Mouse (Mus musculus): ENCODE data around the gene Extl2.

DNA sequence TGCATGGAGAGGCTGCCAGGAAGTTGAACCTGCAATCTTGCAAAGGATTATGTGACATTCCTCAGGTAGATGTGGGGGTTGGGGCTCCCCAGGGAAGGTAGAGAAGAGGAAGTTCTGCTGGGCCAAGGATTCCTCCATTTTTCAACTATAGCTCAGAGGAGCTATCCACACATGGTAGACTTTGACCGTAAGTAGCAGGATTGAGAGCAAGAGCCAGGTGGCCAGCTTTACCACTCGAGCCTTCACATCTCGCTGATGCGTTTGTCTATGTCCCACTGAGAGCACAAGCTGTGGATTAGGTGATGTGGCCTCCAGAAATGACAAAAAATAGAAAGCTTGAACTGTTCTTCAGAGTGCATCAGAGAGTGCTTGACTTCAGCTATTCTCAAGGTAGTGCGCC is 11.9 kb downstream of the Extl2 start:
- TF ChIP-seq POLR2A (IDR thresholded peaks at IDR 0.05; ENCODE audit: low read depth, low read length) (no peak), CTCF (IDR thresholded peaks at IDR 0.05; ENCODE audit: extremely low read depth, insufficient read length, insufficient replicate concordance, low read depth, low read length) (no peak)
